Mouse (Mus musculus): ENCODE results near the gene Sorbs1. TPM values are rescaled to one million over a fixed set of nuclear protein-coding genes. Genes with fewer than 3 reads are reported as not detected.

Gene Sorbs1
- total RNA-seq, 4 experiments from 2014 or later = 159 to 179 (median 160) TPM

GRCm38 (mm10) chr19:40514376-40514775 lies 797 bp upstream of the Sorbs1 start:
- DNase-seq (ENCODE audit: low spot score in 2 of 2) = no peak

- DNase-seq (ENCODE audit: low spot score in 2 of 2) = peak; percentile 44 to 52
Measured at GRCm38 (mm10) chr19:40512500-40513421, 818 bp downstream of the Sorbs1 start.

DNA sequence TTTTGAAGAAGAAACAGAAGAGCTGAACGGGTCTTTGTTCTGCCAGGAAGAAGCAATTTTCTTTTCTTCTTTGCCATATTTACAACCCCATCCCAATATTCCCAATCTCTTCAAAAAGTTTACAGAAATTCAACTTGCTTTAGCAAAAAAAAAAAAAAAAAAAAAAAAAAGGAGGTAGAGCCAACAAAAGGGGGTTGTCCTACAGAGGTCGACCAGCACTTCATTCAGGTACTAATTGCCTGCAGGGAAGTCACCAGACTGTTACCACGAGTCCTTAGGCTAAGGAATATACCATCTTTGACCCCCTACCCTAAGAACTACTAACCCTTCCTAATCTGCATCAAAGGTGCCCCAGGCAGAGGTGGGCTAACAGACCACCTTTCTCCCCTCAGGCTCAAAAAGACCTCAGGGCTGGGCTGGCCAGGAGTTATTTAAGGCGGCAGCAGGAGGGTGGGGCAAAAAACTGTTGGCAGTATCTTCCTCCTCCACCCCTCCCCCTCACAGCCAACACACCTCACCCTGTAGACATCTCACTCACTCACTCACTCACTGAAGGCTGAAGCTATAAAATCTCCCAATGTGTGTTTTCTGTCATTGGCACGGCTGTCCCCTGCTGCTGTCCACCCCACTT lies 1.8 kb downstream of the Sorbs1 start:
- DNase-seq (ENCODE audit: low spot score in 2 of 2) = no peak

- DNase-seq (ENCODE audit: low spot score in 2 of 2) = no peak
Measured at GRCm38 (mm10) chr19:40511100-40511439, 2.5 kb downstream of the Sorbs1 start.

GRCm38 (mm10) chr19:40510387-40511099 lies 3.0 kb downstream of the Sorbs1 start:
- no peak for DNase-seq (ENCODE audit: low spot score in 2 of 2)

- DNase-seq (ENCODE audit: low spot score in 2 of 2) = no peak
Measured at GRCm38 (mm10) chr19:40509274-40509673, 4.3 kb downstream of the Sorbs1 start.

GRCm38 (mm10) chr19:40508851-40509250 lies 4.7 kb downstream of the Sorbs1 start:
- no peak for DNase-seq (ENCODE audit: low spot score in 2 of 2)

DNA sequence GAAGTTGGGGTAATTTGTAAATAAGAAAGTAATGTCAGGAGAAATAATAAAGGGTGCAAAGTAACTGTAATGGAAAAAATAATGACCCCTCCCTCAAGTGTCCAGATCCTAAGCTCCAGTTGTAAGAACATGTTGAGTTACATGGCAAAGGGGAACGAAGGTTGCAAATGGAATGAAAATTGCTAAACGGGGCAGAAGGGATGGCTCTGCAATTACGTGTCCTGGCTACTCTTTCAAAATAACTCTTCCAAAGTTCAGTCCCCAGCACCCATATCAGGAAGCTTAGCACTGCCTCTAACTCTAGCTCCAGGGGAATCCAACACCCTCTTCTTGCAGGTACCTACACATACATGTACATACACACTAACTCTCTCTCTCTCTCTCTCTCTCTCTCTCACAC lies 6.6 kb downstream of the Sorbs1 start:
- no peak for DNase-seq (ENCODE audit: low spot score in 2 of 2)

- DNase-seq (ENCODE audit: low spot score in 2 of 2) = no peak
Measured at GRCm38 (mm10) chr19:40504336-40504735, 9.2 kb downstream of the Sorbs1 start.

- DNase-seq (ENCODE audit: low spot score in 2 of 2) = no peak
Measured at GRCm38 (mm10) chr19:40499940-40500737, 13.4 kb downstream of the Sorbs1 start.

- peak in 1 of 2 experiments; percentile 76 for DNase-seq (ENCODE audit: low spot score in 2 of 2)
Measured at GRCm38 (mm10) chr19:40499141-40499540, 14.4 kb downstream of the Sorbs1 start.

- no peak for DNase-seq (ENCODE audit: low spot score in 2 of 2)
Measured at GRCm38 (mm10) chr19:40498162-40498725, 15.3 kb downstream of the Sorbs1 start.

GRCm38 (mm10) chr19:40496509-40497267 lies 16.9 kb downstream of the Sorbs1 start:
- DNase-seq (ENCODE audit: low spot score in 2 of 2) = no peak

DNA sequence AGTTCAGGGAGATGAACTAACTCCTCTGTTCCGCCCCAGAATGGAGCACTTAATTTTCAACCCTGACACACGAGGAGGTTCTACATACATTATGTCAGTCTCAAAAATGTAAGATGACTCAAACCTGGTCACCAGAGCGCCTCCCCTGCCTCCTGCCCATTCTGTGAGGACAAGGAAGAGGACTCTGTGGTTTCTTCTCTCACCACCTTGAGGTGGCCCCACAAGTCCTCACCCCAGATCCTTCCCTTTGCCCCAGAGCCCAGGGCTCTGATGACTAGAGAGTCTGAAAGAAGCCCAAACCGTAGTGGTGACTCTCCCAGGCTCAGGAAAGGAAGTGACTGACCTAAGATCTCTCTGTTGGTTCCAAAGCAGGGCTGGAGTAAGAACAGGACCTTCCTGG lies 17.5 kb downstream of the Sorbs1 start:
- no peak for DNase-seq (ENCODE audit: low spot score in 2 of 2)

DNA sequence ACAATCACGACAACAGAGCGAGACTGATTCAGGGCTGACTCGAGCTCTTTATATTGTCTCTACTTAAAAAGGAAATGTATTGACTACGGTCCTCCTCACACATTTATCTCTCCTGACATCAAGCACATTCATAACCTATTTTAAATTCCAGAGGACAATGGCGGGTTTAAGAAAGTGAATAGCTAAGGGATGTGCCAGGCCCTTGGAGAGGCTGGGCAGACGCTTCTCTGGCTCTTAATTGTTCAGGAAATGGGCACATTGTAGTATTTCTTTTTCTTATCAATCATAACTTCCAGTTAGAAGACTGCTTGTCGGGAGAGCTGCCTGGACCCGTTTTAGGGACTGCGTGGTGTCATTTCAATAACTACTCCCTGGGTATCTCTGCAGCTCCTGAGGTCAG lies 20.7 kb downstream of the Sorbs1 start:
- no peak for DNase-seq (ENCODE audit: low spot score in 2 of 2)

DNA sequence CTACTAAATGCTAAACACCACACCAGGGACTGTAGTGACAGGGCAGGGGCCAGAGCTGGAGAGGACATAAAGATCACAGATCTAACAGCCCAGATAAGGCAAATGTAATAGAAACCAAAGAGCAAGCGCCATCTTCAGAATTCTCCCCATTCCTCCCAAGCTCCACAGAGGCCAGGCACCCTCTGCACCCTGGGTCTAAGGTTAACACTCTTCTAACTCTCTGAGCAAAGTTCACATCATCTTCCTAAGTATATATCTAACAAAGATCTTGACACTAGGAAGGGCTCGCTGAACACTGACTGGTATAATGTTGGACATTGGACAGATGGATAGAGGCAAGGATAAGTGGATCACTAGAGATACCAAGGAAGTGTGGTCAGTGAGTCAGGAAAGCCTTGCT lies 22.1 kb downstream of the Sorbs1 start:
- no peak for DNase-seq (ENCODE audit: low spot score in 2 of 2)

DNA sequence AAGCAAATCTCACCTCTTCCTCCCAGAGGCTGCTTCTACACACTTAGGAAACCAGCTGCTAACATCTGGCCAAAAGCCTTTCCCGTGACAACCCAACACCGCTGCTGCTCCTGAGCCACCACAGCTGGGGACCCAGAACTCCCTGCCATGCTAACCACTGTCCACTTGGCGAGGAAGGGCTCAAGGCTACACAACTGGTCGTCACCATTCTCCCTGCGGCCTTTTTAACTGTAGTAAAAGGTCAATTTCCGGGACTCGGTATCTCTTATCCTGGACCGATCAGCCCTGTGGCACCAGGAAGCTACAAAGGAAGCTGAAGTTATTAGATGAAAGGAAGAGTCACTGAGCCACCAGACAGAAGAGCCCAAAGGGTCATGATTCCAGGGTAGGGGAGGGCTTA lies 22.8 kb downstream of the Sorbs1 start:
- DNase-seq (ENCODE audit: low spot score in 2 of 2) = no peak

DNA sequence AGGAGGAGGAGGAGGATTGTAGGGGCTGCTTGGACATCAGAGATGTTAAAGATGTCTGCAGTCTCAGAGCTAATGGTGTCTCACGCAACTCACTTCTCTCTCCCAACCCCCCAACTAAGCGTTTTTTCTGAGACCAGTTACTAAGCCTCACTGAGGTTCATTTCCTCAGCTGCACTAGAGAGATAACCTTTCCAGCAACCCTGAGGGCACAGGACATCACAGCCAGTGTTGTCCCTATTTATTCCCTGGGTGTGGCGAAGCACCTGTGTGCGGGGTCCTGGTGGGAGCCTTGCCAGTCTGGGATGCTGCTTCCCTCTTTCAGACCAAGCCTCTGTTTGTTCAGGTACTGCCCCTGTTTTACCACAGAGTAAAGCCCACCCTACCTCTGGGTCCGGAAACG lies 23.9 kb downstream of the Sorbs1 start:
- no peak for DNase-seq (ENCODE audit: low spot score in 2 of 2)

- DNase-seq (ENCODE audit: low spot score in 2 of 2) = no peak
Measured at GRCm38 (mm10) chr19:40488853-40489454, 24.6 kb downstream of the Sorbs1 start.

- DNase-seq (ENCODE audit: low spot score in 2 of 2) = no peak
Measured at GRCm38 (mm10) chr19:40487561-40487960, 26.0 kb downstream of the Sorbs1 start.

All from left cerebral cortex, adult 8-10 months (tissue).